ENCODE assay signal across 9 mouse cellular contexts in genomic region chr1:36937648-36938047, GRCm38 (mm10). TPM values are rescaled to one million over a fixed set of nuclear protein-coding genes. Genes with fewer than 3 reads are reported as not detected.
A peak's percentile ranks its signal among the peaks of the same experiment; 100 is the strongest.
DNase-seq lines count a peak whose midpoint lies in the region; ATAC-seq and TF ChIP-seq lines count a peak whose summit lies in the region.
"Had no signal": no experiment of that assay in that cellular context is flagged by ENCODE, and none has a peak within 500 bp of the region (broad histone marks: within the 10 kb centered on the region; RNA-seq: fewer than 3 reads in every experiment).

No protein-coding gene starts in this region.

- no peak for TF ChIP-seq POLR2A in cerebellum, adult 2 months (IDR thresholded peaks at IDR 0.05; ENCODE audit: borderline replicate concordance, insufficient read depth, low read length)

- TF ChIP-seq EP300 in liver, embryonic 14.5 days (IDR thresholded peaks at IDR 0.05; ENCODE audit: low read depth) = no peak

- no peak overlapping the region; the same call in 1 of the 2 replicates for H3K9ac ChIP-seq in forebrain, embryonic 15.5 days (replicated peaks)
- peak overlapping the region; percentile 99 for H3K9ac ChIP-seq in liver, embryonic 14.5 days (replicated peaks)

- no peak overlapping the region for H3K27ac ChIP-seq in cerebellum, adult 2 months (ENCODE audit: insufficient read depth, low read length)
- H3K27ac ChIP-seq in forebrain, embryonic 15.5 days (replicated peaks) = no peak overlapping the region
- H3K27ac ChIP-seq in liver, embryonic 14.5 days = peak overlapping the region; percentile 55

- DNase-seq in cerebellum, adult 2 months = no peak
- DNase-seq in cerebellum, postnatal 4 days (ENCODE audit: low spot score in 2 of 2) = no peak
- peak; percentile 65 for DNase-seq in ES-CJ7 (ENCODE audit: low read depth, low spot score)
- no peak for DNase-seq in liver, embryonic 14.5 days (ENCODE audit: low read depth in 3 of 3, low spot score in 3 of 3)
- no peak for DNase-seq in urinary bladder, postnatal 4 days (ENCODE audit: low spot score in 2 of 2)
- DNase-seq in kidney, adult 18-20 months = no peak
- DNase-seq in adrenal gland, adult 18-20 months (ENCODE audit: low spot score in 2 of 2) = no peak

- 40% methylated on average over 3 of the region's 3 CpGs for WGBS in cerebellum, adult 2 months
- 12% methylated on average over 3 of the region's 3 CpGs for WGBS in forebrain, embryonic 15.5 days
- 13% methylated on average over 3 of the region's 3 CpGs for WGBS in liver, embryonic 14.5 days (ENCODE audit: insufficient replicate concordance)

- TF ChIP-seq CTCF in cerebellum, adult 2 months (IDR thresholded peaks at IDR 0.05; ENCODE audit: borderline replicate concordance, insufficient read depth, low read depth, low read length) = no peak
- TF ChIP-seq CTCF in liver, embryonic 14.5 days (IDR thresholded peaks at IDR 0.05; ENCODE audit: low read depth) = peak; percentile 49

- no peaks in the 10 kb centered on the region for H3K9me3 ChIP-seq in forebrain, embryonic 15.5 days
- no peaks in the 10 kb centered on the region for H3K9me3 ChIP-seq in liver, embryonic 14.5 days (ENCODE audit: control insufficient read depth, low read length)

- H3K4me2 ChIP-seq in forebrain, embryonic 15.5 days (replicated peaks) = peak overlapping the region; percentile 57
- H3K4me2 ChIP-seq in liver, embryonic 14.5 days (ENCODE audit: low read depth) = peak overlapping the region; percentile 78

- H3K36me3 ChIP-seq in forebrain, embryonic 15.5 days = no peaks in the 10 kb centered on the region
- H3K36me3 ChIP-seq in liver, embryonic 14.5 days (replicated peaks; ENCODE audit: control insufficient read depth, insufficient read depth, low read depth) = no peaks in the 10 kb centered on the region

- no peaks in the 10 kb centered on the region for H3K27me3 ChIP-seq in cerebellum, adult 2 months (ENCODE audit: control insufficient read depth, insufficient read depth, low read length)
- no peaks in the 10 kb centered on the region for H3K27me3 ChIP-seq in forebrain, embryonic 15.5 days
- no peaks in the 10 kb centered on the region for H3K27me3 ChIP-seq in liver, embryonic 14.5 days (ENCODE audit: control insufficient read depth, insufficient read depth, low read length)

- no peak for ATAC-seq in forebrain, embryonic 15.5 days (replicated peaks)
- no peak for ATAC-seq in liver, embryonic 14.5 days (ENCODE audit: insufficient read depth)
- ATAC-seq: inflammation-experienced regulatory T-cells, adult 6 months had no signal

- peaks cover 4% of the 10 kb centered on the region; the same call in 1 of the 2 replicates for H3K4me1 ChIP-seq in cerebellum, adult 2 months (ENCODE audit: control insufficient read depth, insufficient read depth, low read length)
- H3K4me1 ChIP-seq in forebrain, embryonic 15.5 days = peaks cover 40% of the 10 kb centered on the region
- peaks cover 50 to 53% of the 10 kb centered on the region in 2 experiments for H3K4me1 ChIP-seq in liver, embryonic 14.5 days (replicated peaks; ENCODE audit: control insufficient read depth in 2 of 2, insufficient read depth in 2 of 2, low read length in 1 of 2)

- H3K4me3 ChIP-seq in cerebellum, adult 2 months (replicated peaks; ENCODE audit: insufficient read depth, low read depth, low read length) = peak overlapping the region; percentile 35
- H3K4me3 ChIP-seq in forebrain, embryonic 15.5 days = peak overlapping the region; percentile 95
- H3K4me3 ChIP-seq in liver, embryonic 14.5 days (ENCODE audit: insufficient read depth in 1 of 2, low read depth in 2 of 2, low read length in 2 of 2) = peak overlapping the region; percentile 72 to 81

RNA-seq across cellular contexts. Expression of gene Tmem131, which starts 5.8 kb away (rescaled TPM):
- polyA plus RNA-seq in cerebellum, adult 2 months (2012; rRNA removed) = 31.4 and 32.2 TPM in 2 replicates
- polyA plus RNA-seq in forebrain, embryonic 15.5 days (2015; fragmentation: Nextera tagmentation; extraction: Ambion mirVana) = 13.0 and 13.2 TPM in 2 replicates
- polyA plus RNA-seq in liver, embryonic 14.5 days (2012; rRNA removed) = 13.6 and 14.9 TPM in 2 replicates
- 10.6 and 11.2 TPM in 2 replicates for polyA plus RNA-seq in liver, embryonic 14.5 days (2014; fragmentation: Nextera tagmentation; extraction: Ambion mirVana)
- total RNA-seq in adrenal gland, adult 18-20 months (2021) = 10 to 100 TPM; 37.2 to 44.1 TPM

Comparison
In these comparisons a context has a peak if more than half of its experiments do, and no peak if none do; other contexts are left out.
1. H3K4me3 ChIP-seq: peak in every context shown above with its lines; median percentile 95 in forebrain, embryonic 15.5 days; 76 in liver, embryonic 14.5 days; 35 in cerebellum, adult 2 months.